Comparison of ENCODE assay signal across 10 mouse cellular contexts in genomic region chr2:5712255-5712654, GRCm38 (mm10). TPM values are rescaled to one million over a fixed set of nuclear protein-coding genes. Genes with fewer than 3 reads are reported as not detected.
A peak's percentile ranks its signal among the peaks of the same experiment; 100 is the strongest.
DNase-seq lines count a peak whose midpoint lies in the region; ATAC-seq and TF ChIP-seq lines count a peak whose summit lies in the region.
"Had no signal": no experiment of that assay in that cellular context is flagged by ENCODE, and none has a peak within 500 bp of the region (broad histone marks: within the 10 kb centered on the region; RNA-seq: fewer than 3 reads in every experiment).

No protein-coding gene starts in this region.

- DNase-seq in hindbrain, embryonic 11.5 days (ENCODE audit: low spot score): no peak
- peak; percentile 40 for DNase-seq in MEL (ENCODE audit: low read depth, low spot score)
- no peak for DNase-seq in kidney, postnatal 4 days
- DNase-seq in c-Kit-positive CD71-positive TER-119-positive erythroid progenitor cells, embryonic 14.5 days (ENCODE audit: low spot score): no peak
- DNase-seq: adrenal gland, postnatal 36 days; gastrocnemius, postnatal 25 days had no signal

- H3K4me3 ChIP-seq in hindbrain, embryonic 13.5 days: peak overlapping the region; percentile 72
- no peak overlapping the region for H3K4me3 ChIP-seq in hindbrain, embryonic 11.5 days (ENCODE audit: low read depth, low read length)
- H3K4me3 ChIP-seq in MEL (ENCODE audit: control insufficient read depth in 1 of 2, insufficient read depth in 1 of 2, low read depth in 2 of 2, low read length in 2 of 2): no peak overlapping the region
- H3K4me3 ChIP-seq in forebrain, embryonic 15.5 days: peak overlapping the region; percentile 61; the same call in 1 of the 2 replicates
- peak overlapping the region; percentile 71 for H3K4me3 ChIP-seq in neural tube, embryonic 13.5 days

- H3K4me2 ChIP-seq in hindbrain, embryonic 13.5 days: peak overlapping the region; percentile 97
- H3K4me2 ChIP-seq in hindbrain, embryonic 11.5 days (replicated peaks; ENCODE audit: low read depth, low read length): no peak overlapping the region
- H3K4me2 ChIP-seq in forebrain, embryonic 15.5 days (replicated peaks): peak overlapping the region; percentile 96; the same call in 1 of the 2 replicates
- peak overlapping the region; percentile 98 for H3K4me2 ChIP-seq in neural tube, embryonic 13.5 days

- peaks cover 19% of the 10 kb centered on the region for H3K27me3 ChIP-seq in hindbrain, embryonic 13.5 days
- peaks cover 13% of the 10 kb centered on the region for H3K27me3 ChIP-seq in hindbrain, embryonic 11.5 days (ENCODE audit: control insufficient read depth, insufficient read depth, low read length)
- H3K27me3 ChIP-seq in MEL (ENCODE audit: control insufficient read depth in 1 of 2, insufficient read depth in 2 of 2, low read length in 2 of 2): no peaks in the 10 kb centered on the region
- peaks cover 10% of the 10 kb centered on the region for H3K27me3 ChIP-seq in forebrain, embryonic 15.5 days
- peaks cover 19% of the 10 kb centered on the region for H3K27me3 ChIP-seq in neural tube, embryonic 13.5 days

- no peaks in the 10 kb centered on the region for H3K36me3 ChIP-seq in hindbrain, embryonic 13.5 days
- no peaks in the 10 kb centered on the region for H3K36me3 ChIP-seq in hindbrain, embryonic 11.5 days (ENCODE audit: control insufficient read depth, insufficient read depth, low read length)
- H3K36me3 ChIP-seq in MEL (ENCODE audit: control insufficient read depth in 1 of 2, insufficient read depth in 2 of 2, low read length in 2 of 2): peaks cover 0 to 4% of the 10 kb centered on the region in 2 experiments; a peak in 2 of 4 replicates
- no peaks in the 10 kb centered on the region for H3K36me3 ChIP-seq in forebrain, embryonic 15.5 days
- H3K36me3 ChIP-seq in neural tube, embryonic 13.5 days: no peaks in the 10 kb centered on the region

- no peak for TF ChIP-seq CTCF in MEL (IDR thresholded peaks at IDR 0.05 in 2 of 3, conservative IDR thresholded peaks at IDR 0.05 in 1 of 3; ENCODE audit: control insufficient read depth in 1 of 3, insufficient read depth in 1 of 3, low read depth in 2 of 3, low read length in 3 of 3, poor library complexity in 1 of 3, severe bottlenecking in 1 of 3)

- peak overlapping the region; percentile 80; the same call in 1 of the 2 replicates for H3K9ac ChIP-seq in hindbrain, embryonic 13.5 days
- H3K9ac ChIP-seq in hindbrain, embryonic 11.5 days (ENCODE audit: low read depth, low read length): no peak overlapping the region
- no peak overlapping the region for H3K9ac ChIP-seq in MEL (ENCODE audit: control insufficient read depth, low read depth, low read length, poor library complexity, severe bottlenecking)
- no peak overlapping the region for H3K9ac ChIP-seq in forebrain, embryonic 15.5 days (replicated peaks)
- peak overlapping the region; percentile 47 for H3K9ac ChIP-seq in neural tube, embryonic 13.5 days

- peaks cover 2% of the 10 kb centered on the region; the same call in 1 of the 2 replicates for H3K9me3 ChIP-seq in hindbrain, embryonic 13.5 days
- no peaks in the 10 kb centered on the region for H3K9me3 ChIP-seq in hindbrain, embryonic 11.5 days (ENCODE audit: control insufficient read depth, low read length)
- H3K9me3 ChIP-seq in MEL (replicated peaks; ENCODE audit: insufficient read depth, low read length): no peaks in the 10 kb centered on the region
- no peaks in the 10 kb centered on the region for H3K9me3 ChIP-seq in forebrain, embryonic 15.5 days
- no peaks in the 10 kb centered on the region for H3K9me3 ChIP-seq in neural tube, embryonic 13.5 days

- no peak overlapping the region for H3K27ac ChIP-seq in hindbrain, embryonic 13.5 days
- no peak overlapping the region for H3K27ac ChIP-seq in hindbrain, embryonic 11.5 days (ENCODE audit: low read depth, low read length)
- no peak overlapping the region for H3K27ac ChIP-seq in MEL (ENCODE audit: control insufficient read depth, low read depth, low read length)
- no peak overlapping the region for H3K27ac ChIP-seq in forebrain, embryonic 15.5 days (replicated peaks)
- no peak overlapping the region for H3K27ac ChIP-seq in neural tube, embryonic 13.5 days (replicated peaks)

- 45% methylated on average over 7 of the region's 7 CpGs for WGBS in hindbrain, embryonic 13.5 days
- WGBS in hindbrain, embryonic 11.5 days: 43% methylated on average over 7 of the region's 7 CpGs
- WGBS in forebrain, embryonic 15.5 days: 45% methylated on average over 7 of the region's 7 CpGs
- WGBS in neural tube, embryonic 13.5 days: 55% methylated on average over 7 of the region's 7 CpGs

- ATAC-seq in hindbrain, embryonic 13.5 days (ENCODE audit: low FRiP score): no peak
- ATAC-seq in hindbrain, embryonic 11.5 days (ENCODE audit: low FRiP score): no peak
- no peak for ATAC-seq in forebrain, embryonic 15.5 days (replicated peaks)
- ATAC-seq in neural tube, embryonic 13.5 days (ENCODE audit: low read depth): no peak
- no peak for ATAC-seq in erythroblast, adult 5-6 weeks (replicated peaks; ENCODE audit: low FRiP score, poor library complexity, severe bottlenecking)

- peak in 1 of 2 experiments; percentile 27; a peak in 1 of 4 replicates for TF ChIP-seq EP300 in MEL (IDR thresholded peaks at IDR 0.05; ENCODE audit: low read depth in 1 of 2, low read length in 2 of 2)

- TF ChIP-seq POLR2A in MEL (IDR thresholded peaks at IDR 0.05; ENCODE audit: control insufficient read depth in 1 of 2, insufficient read depth in 1 of 2, low read depth in 1 of 2, low read length in 2 of 2, poor library complexity in 1 of 2): no peak

- no peak for TF ChIP-seq RAD21 in MEL (IDR thresholded peaks at IDR 0.05; ENCODE audit: low read depth, low read length)

- peaks cover 21% of the 10 kb centered on the region for H3K4me1 ChIP-seq in hindbrain, embryonic 13.5 days (replicated peaks)
- H3K4me1 ChIP-seq in hindbrain, embryonic 11.5 days (replicated peaks; ENCODE audit: control insufficient read depth, insufficient read depth, low read length): no peaks in the 10 kb centered on the region
- H3K4me1 ChIP-seq in MEL (ENCODE audit: control insufficient read depth in 1 of 2, insufficient read depth in 2 of 2, low read length in 2 of 2): peaks cover 0 to 13% of the 10 kb centered on the region in 2 experiments; a peak in 2 of 4 replicates
- peaks cover 17% of the 10 kb centered on the region for H3K4me1 ChIP-seq in forebrain, embryonic 15.5 days
- peaks cover 30% of the 10 kb centered on the region for H3K4me1 ChIP-seq in neural tube, embryonic 13.5 days (replicated peaks)

- peaks cover 14% of the 10 kb centered on the region for H3K79me2 ChIP-seq in MEL (ENCODE audit: control insufficient read depth, insufficient read depth, low read length, poor library complexity)

TF ChIP-seq in MEL, 35 proteins besides CTCF, POLR2A, EP300 and RAD21:
- TF ChIP-seq NELFE (IDR thresholded peaks at IDR 0.05; ENCODE audit: low read depth, low read length) (no peak), CHD2 (IDR thresholded peaks at IDR 0.05; ENCODE audit: low read length) (no peak), SMC3 (IDR thresholded peaks at IDR 0.05; ENCODE audit: low read depth, low read length) (no peak), JUND (IDR thresholded peaks at IDR 0.05; ENCODE audit: low read depth, low read length) (no peak), MEF2A (IDR thresholded peaks at IDR 0.05; ENCODE audit: extremely low read depth, insufficient replicate concordance, low read depth, low read length, poor library complexity, severe bottlenecking) (no peak), ZKSCAN1 (IDR thresholded peaks at IDR 0.05; ENCODE audit: low read depth, low read length) (no peak), MAZ (IDR thresholded peaks at IDR 0.05; ENCODE audit: low read depth, low read length) (no peak), ZMIZ1 (IDR thresholded peaks at IDR 0.05; ENCODE audit: low read depth, low read length) (no peak), NRF1 (IDR thresholded peaks at IDR 0.05; ENCODE audit: insufficient read depth, low read depth, low read length, poor library complexity, severe bottlenecking) (no peak), E2F4 (IDR thresholded peaks at IDR 0.05; ENCODE audit: borderline replicate concordance, low read depth, low read length) (no peak), KAT2A (conservative IDR thresholded peaks at IDR 0.05; ENCODE audit: low read depth, low read length) (no peak), ELF1 (IDR thresholded peaks at IDR 0.05; ENCODE audit: low read depth, low read length) (no peak), TAL1 (IDR thresholded peaks at IDR 0.05; ENCODE audit: low read length) (no peak), MAX (IDR thresholded peaks at IDR 0.05; ENCODE audit: low read length) (no peak), HCFC1 (IDR thresholded peaks at IDR 0.05; ENCODE audit: low read depth, low read length) (no peak)

RNA-seq across cellular contexts. Expression of gene Camk1d, which starts 2.1 kb away (rescaled TPM):
- polyA plus RNA-seq in hindbrain, embryonic 13.5 days (2015; fragmentation: Nextera tagmentation; extraction: Ambion mirVana): 3.5 and 3.6 TPM in 2 replicates
- 2.2 and 2.7 TPM in 2 replicates for polyA plus RNA-seq in hindbrain, embryonic 11.5 days (2014; fragmentation: Nextera tagmentation; extraction: Ambion mirVana)
- total RNA-seq in MEL (2012; rRNA removed): 2.9 and 3.7 TPM in 2 replicates
- 1 to 10 TPM in 1 of 2 experiments, not detected in 1; 4.4 TPM for polyA plus RNA-seq in MEL (2012; ENCODE audit: insufficient read depth in 1 of 2, insufficient read length in 2 of 2, low read depth in 1 of 2, low replicate concordance in 2 of 2, missing spikeins in 1 of 2)
- 6.5 and 8.4 TPM in 2 replicates for polyA plus RNA-seq in forebrain, embryonic 15.5 days (2015; fragmentation: Nextera tagmentation; extraction: Ambion mirVana)
- polyA plus RNA-seq in neural tube, embryonic 13.5 days (2015; fragmentation: Nextera tagmentation; extraction: Ambion mirVana): 4.0 and 4.6 TPM in 2 replicates
- 2.3 and 4.6 TPM in 2 replicates for total RNA-seq in erythroblast, adult 5-6 weeks (2015; ENCODE audit: low replicate concordance)
- 1.5 and 4.3 TPM in 2 replicates for total RNA-seq in erythroblast, adult 5-6 weeks (2017; ENCODE audit: low replicate concordance)

Comparison
In these comparisons a context has a peak if more than half of its experiments do, and no peak if none do; other contexts are left out.
1. H3K4me3 ChIP-seq: peak in hindbrain, embryonic 13.5 days (single experiment), forebrain, embryonic 15.5 days (single experiment) and neural tube, embryonic 13.5 days (single experiment); none in hindbrain, embryonic 11.5 days (single experiment) and MEL (0 of 2).
2. H3K9ac ChIP-seq: peak in hindbrain, embryonic 13.5 days (single experiment) and neural tube, embryonic 13.5 days (single experiment); none in hindbrain, embryonic 11.5 days (single experiment), MEL (single experiment) and forebrain, embryonic 15.5 days (single experiment).